Mouse (Mus musculus): ENCODE measurements around the gene Tenm2. TPM values are rescaled to one million over a fixed set of nuclear protein-coding genes. Genes with fewer than 3 reads are reported as not detected.

The Tenm2 gene
- total and polyA plus RNA-seq, 3 experiments = not detected

DNA sequence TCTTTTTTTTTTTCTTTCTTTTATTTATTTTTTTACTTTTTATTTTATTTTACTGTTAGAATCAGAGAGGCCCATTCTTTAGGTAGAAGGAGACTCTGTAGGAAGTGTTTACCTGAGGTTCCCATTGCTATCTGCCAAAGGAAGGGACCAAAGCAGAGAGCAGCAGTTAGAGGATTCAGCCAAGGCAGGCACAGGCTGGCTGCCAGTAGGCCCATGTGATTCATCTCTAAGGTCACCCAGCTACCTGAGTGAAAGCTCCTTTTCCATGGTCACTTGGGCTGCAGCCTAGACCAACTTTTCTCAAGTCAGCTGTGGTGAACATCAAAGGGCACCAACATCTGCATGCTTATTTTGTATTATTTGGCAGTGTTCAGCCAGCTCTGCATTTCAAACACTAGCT lies 117.7 kb downstream of the Tenm2 start:
- H3K27me3 ChIP-seq (replicated peaks) = no peaks in the 10 kb centered on the region
- no peaks in the 10 kb centered on the region for H3K79me2 ChIP-seq (replicated peaks; ENCODE audit: control insufficient read depth, extremely low read depth, insufficient read depth, poor library complexity, severe bottlenecking)
- H3K36me3 ChIP-seq (replicated peaks in 1 of 2; ENCODE audit: control insufficient read depth in 1 of 2, insufficient read depth in 1 of 2, low read length in 1 of 2) = no peaks in the 10 kb centered on the region
- no peaks in the 10 kb centered on the region for H3K4me1 ChIP-seq (ENCODE audit: control insufficient read depth in 1 of 2, insufficient read depth in 2 of 2)
- H3K9me3 ChIP-seq (replicated peaks; ENCODE audit: low read length) = peaks cover 60% of the 10 kb centered on the region
- TF ChIP-seq MAFK (IDR thresholded peaks at IDR 0.05; ENCODE audit: insufficient replicate concordance, low read length) = no peak
- no peak for TF ChIP-seq CHD1 (IDR thresholded peaks at IDR 0.05; ENCODE audit: low read depth, low read length)
- no peak for TF ChIP-seq MYC (IDR thresholded peaks at IDR 0.05; ENCODE audit: low read depth, low read length)
- no peak for TF ChIP-seq RAD21 (IDR thresholded peaks at IDR 0.05; ENCODE audit: low read depth, low read length)
- no peak for TF ChIP-seq ELF1 (IDR thresholded peaks at IDR 0.05; ENCODE audit: low read depth, low read length)
- no peak for DNase-seq (ENCODE audit: extremely low read depth)
- no peak overlapping the region for H3K9ac ChIP-seq (ENCODE audit: insufficient read depth, low read depth)
- dilution Hi-C loops (cut with MboI; ENCODE audit: extremely low pct_ligation_motif_present, extremely low pct_unique_long_range_greater_than_20kb, low sequenced_read_pairs) (no loop called here), in situ Hi-C loops (cut with MboI; ENCODE audit: low pct_ligation_motif_present, low pct_unique_long_range_greater_than_20kb, low sequenced_read_pairs) (no loop called here)
- no peak overlapping the region for H3K4me3 ChIP-seq (replicated peaks in 1 of 3; ENCODE audit: low read depth in 2 of 3, low read length in 2 of 3, poor library complexity in 1 of 3)
- no peak overlapping the region for H3K4me2 ChIP-seq (ENCODE audit: insufficient read depth, low read depth, poor library complexity, severe bottlenecking)
- no peak overlapping the region for H3K27ac ChIP-seq (ENCODE audit: insufficient read depth, low read depth)

DNA sequence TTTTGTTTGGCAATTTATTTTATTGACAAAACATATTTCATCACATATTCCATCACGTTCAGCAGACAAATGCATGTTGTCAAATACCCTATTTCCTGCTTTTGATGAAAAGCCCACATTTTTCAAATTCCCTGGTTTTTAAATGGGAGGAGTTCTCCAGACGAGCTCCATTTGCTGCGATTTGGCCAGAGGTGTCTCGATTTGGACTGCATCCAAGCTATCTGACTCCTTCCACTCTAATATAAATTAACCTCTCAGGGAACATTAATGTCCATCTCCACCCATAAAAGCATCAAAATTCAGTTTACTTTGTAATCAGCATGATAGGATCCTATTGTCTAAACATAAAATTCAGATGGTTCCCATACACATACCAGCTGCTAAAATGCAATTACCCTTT lies 120.6 kb downstream of the Tenm2 start:
- in situ Hi-C loops (cut with MboI; ENCODE audit: low pct_ligation_motif_present, low pct_unique_long_range_greater_than_20kb, low sequenced_read_pairs) = no loop called here
- no peaks in the 10 kb centered on the region for H3K36me3 ChIP-seq (replicated peaks in 1 of 2; ENCODE audit: control insufficient read depth in 1 of 2, insufficient read depth in 1 of 2, low read length in 1 of 2)
- H3K27me3 ChIP-seq (replicated peaks) = no peaks in the 10 kb centered on the region
- DNase-seq (ENCODE audit: extremely low read depth) = no peak
- H3K4me1 ChIP-seq (ENCODE audit: control insufficient read depth in 1 of 2, insufficient read depth in 2 of 2) = no peaks in the 10 kb centered on the region
- no peaks in the 10 kb centered on the region for H3K79me2 ChIP-seq (replicated peaks; ENCODE audit: control insufficient read depth, extremely low read depth, insufficient read depth, poor library complexity, severe bottlenecking)
- H3K4me2 ChIP-seq (ENCODE audit: insufficient read depth, low read depth, poor library complexity, severe bottlenecking) = no peak overlapping the region
- peaks cover 59% of the 10 kb centered on the region for H3K9me3 ChIP-seq (replicated peaks; ENCODE audit: low read length)
- dilution Hi-C loops (cut with MboI; ENCODE audit: extremely low pct_ligation_motif_present, extremely low pct_unique_long_range_greater_than_20kb, low sequenced_read_pairs) = no loop called here
- H3K27ac ChIP-seq (ENCODE audit: insufficient read depth, low read depth) = no peak overlapping the region
- TF ChIP-seq ELF1 (IDR thresholded peaks at IDR 0.05; ENCODE audit: low read depth, low read length) (no peak), USF1 (IDR thresholded peaks at IDR 0.05; ENCODE audit: low read depth, low read length) (no peak), NELFE (IDR thresholded peaks at IDR 0.05; ENCODE audit: low read depth, low read length) (no peak), TCF12 (IDR thresholded peaks at IDR 0.05; ENCODE audit: low read depth, low read length) (no peak), BHLHE40 (IDR thresholded peaks at IDR 0.05; ENCODE audit: low read depth, low read length) (no peak), RAD21 (IDR thresholded peaks at IDR 0.05; ENCODE audit: low read depth, low read length) (no peak), MAZ (IDR thresholded peaks at IDR 0.05; ENCODE audit: low read depth, low read length) (no peak), JUN (IDR thresholded peaks at IDR 0.05; ENCODE audit: insufficient read depth, low read depth, low read length) (no peak), HCFC1 (IDR thresholded peaks at IDR 0.05; ENCODE audit: low read depth, low read length) (no peak), TBP (conservative IDR thresholded peaks at IDR 0.05; ENCODE audit: low read depth, low read length) (no peak), ETS1 (conservative IDR thresholded peaks at IDR 0.05; ENCODE audit: low read depth, low read length) (no peak)
- no peak overlapping the region for H3K9ac ChIP-seq (ENCODE audit: insufficient read depth, low read depth)
- no peak overlapping the region for H3K4me3 ChIP-seq (replicated peaks in 1 of 3; ENCODE audit: low read depth in 2 of 3, low read length in 2 of 3, poor library complexity in 1 of 3)

DNA sequence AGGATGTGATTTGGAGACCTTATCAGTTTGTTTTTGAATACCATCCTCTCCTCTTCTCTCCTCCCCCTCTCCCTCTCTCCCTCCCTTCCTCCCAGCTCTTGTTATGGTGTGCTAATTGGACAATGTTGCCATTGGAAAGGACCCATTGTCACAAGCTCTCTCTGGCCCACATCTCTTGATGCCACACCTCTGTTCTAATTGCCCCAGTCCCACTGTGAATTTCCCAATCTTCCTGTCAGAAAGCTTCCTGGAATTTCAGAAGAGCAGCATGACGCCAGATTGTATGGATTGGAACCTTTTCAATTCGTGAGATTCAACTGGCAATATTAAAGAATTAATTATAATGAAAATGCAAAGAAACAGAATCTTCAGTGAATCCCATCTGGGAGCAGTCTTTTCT lies 128.7 kb downstream of the Tenm2 start:
- in situ Hi-C loops (cut with MboI; ENCODE audit: low pct_ligation_motif_present, low pct_unique_long_range_greater_than_20kb, low sequenced_read_pairs) = no loop called here
- no peaks in the 10 kb centered on the region for H3K4me1 ChIP-seq (ENCODE audit: control insufficient read depth in 1 of 2, insufficient read depth in 2 of 2)
- dilution Hi-C loops (cut with MboI; ENCODE audit: extremely low pct_ligation_motif_present, extremely low pct_unique_long_range_greater_than_20kb, low sequenced_read_pairs) = no loop called here
- no peak for TF ChIP-seq GABPA (IDR thresholded peaks at IDR 0.05; ENCODE audit: insufficient replicate concordance, low read depth, low read length)
- H3K9me3 ChIP-seq (replicated peaks; ENCODE audit: low read length) = peaks cover 55% of the 10 kb centered on the region
- H3K27ac ChIP-seq (ENCODE audit: insufficient read depth, low read depth) = no peak overlapping the region
- no peaks in the 10 kb centered on the region for H3K36me3 ChIP-seq (replicated peaks in 1 of 2; ENCODE audit: control insufficient read depth in 1 of 2, insufficient read depth in 1 of 2, low read length in 1 of 2)
- no peaks in the 10 kb centered on the region for H3K27me3 ChIP-seq (replicated peaks)
- DNase-seq (ENCODE audit: extremely low read depth) = no peak
- H3K4me2 ChIP-seq (ENCODE audit: insufficient read depth, low read depth, poor library complexity, severe bottlenecking) = no peak overlapping the region
- H3K9ac ChIP-seq (ENCODE audit: insufficient read depth, low read depth) = no peak overlapping the region
- no peaks in the 10 kb centered on the region for H3K79me2 ChIP-seq (replicated peaks; ENCODE audit: control insufficient read depth, extremely low read depth, insufficient read depth, poor library complexity, severe bottlenecking)
- H3K4me3 ChIP-seq (replicated peaks in 1 of 3; ENCODE audit: low read depth in 2 of 3, low read length in 2 of 3, poor library complexity in 1 of 3) = no peak overlapping the region
